Mouse (Mus musculus): ENCODE results near the gene Purb. TPM values are rescaled to one million over a fixed set of nuclear protein-coding genes. Genes with fewer than 3 reads are reported as not detected.

Gene Purb
- polyA plus RNA-seq, 1 experiment: 6.3 TPM

GRCm38 (mm10) chr11:6447493-6447892, 28.2 kb downstream of the Purb start:
- Histone ChIP-seq H3K4me1 (ENCODE audit: control insufficient read depth, insufficient read depth, insufficient read length) (peaks cover 2% of the 10 kb centered on the region; the same call in 1 of the 2 replicates), H3K4me3 (ENCODE audit: extremely low read depth, insufficient read depth, insufficient read length) (no peak overlapping the region)
- no peak for DNase-seq (ENCODE audit: low read depth in 1 of 2, low spot score in 2 of 2)

DNA sequence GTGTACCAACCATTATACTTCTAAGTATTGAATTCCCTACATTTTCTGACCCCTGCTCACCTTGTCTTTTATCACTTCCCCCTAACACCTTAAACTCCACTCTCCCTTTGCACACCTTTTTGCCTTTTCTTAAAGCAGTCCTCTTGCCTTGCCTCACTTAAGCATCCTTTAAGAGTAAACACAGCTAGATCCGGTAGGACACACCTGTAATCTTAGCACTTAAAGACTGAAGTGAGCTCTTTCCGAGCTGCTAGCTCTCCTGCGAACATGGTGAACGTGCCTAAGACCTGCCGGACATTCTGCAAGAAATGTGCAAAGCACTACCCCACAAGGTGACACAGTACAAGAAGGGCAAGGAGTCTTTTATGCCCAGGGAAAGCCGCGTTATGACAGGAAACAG, 29.8 kb downstream of the Purb start:
- Histone ChIP-seq H3K4me3 (ENCODE audit: extremely low read depth, insufficient read depth, insufficient read length) (no peak overlapping the region), H3K4me1 (ENCODE audit: control insufficient read depth, insufficient read depth, insufficient read length) (peaks cover 2% of the 10 kb centered on the region; the same call in 1 of the 2 replicates), H3K27me3 (ENCODE audit: control insufficient read depth, insufficient read depth, low read length) (no peaks in the 10 kb centered on the region), H3K27ac (ENCODE audit: insufficient read depth, low read length) (no peak overlapping the region), H3K36me3 (ENCODE audit: control insufficient read depth, insufficient read depth, low read length) (no peaks in the 10 kb centered on the region)
- TF ChIP-seq POLR2A (IDR thresholded peaks at IDR 0.05; ENCODE audit: low read depth, low read length) (no peak), CTCF (IDR thresholded peaks at IDR 0.05; ENCODE audit: extremely low read depth, insufficient read depth, insufficient read length, insufficient replicate concordance) (no peak)
- 91% methylated on average over 7 of the region's 7 CpGs for WGBS
- no peak for DNase-seq (ENCODE audit: low read depth in 1 of 2, low spot score in 2 of 2)

More at GRCm38 (mm10) chr11:6447493-6447892, 28.2 kb downstream of the Purb start:
- Histone ChIP-seq H3K36me3 (ENCODE audit: control insufficient read depth, insufficient read depth, low read length) (no peaks in the 10 kb centered on the region), H3K27me3 (ENCODE audit: control insufficient read depth, insufficient read depth, low read length) (no peaks in the 10 kb centered on the region), H3K27ac (ENCODE audit: insufficient read depth, low read length) (no peak overlapping the region)
- WGBS: 78% methylated on average over 4 of the region's 4 CpGs
- TF ChIP-seq POLR2A (IDR thresholded peaks at IDR 0.05; ENCODE audit: low read depth, low read length) (no peak), CTCF (IDR thresholded peaks at IDR 0.05; ENCODE audit: extremely low read depth, insufficient read depth, insufficient read length, insufficient replicate concordance) (no peak)

DNA sequence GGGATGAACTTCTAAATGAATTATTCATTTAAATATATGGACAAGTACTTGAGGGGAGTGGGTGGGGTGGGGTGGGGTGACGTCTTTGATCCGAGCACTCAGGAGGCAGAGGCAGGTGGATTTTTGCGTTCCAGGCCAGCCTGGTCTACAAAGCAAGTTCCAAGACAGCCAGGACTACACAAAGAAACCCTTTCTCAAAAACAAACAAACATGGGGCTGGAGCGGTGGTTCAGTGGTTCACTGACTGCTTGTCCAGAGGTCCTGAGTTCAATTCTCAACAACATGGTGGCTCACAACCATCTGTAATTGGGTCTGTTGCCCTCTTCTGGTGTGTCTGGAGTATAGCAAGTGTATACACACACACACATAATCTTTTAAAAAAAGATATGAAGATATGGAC, 30.3 kb downstream of the Purb start:
- peaks cover 2% of the 10 kb centered on the region; the same call in 1 of the 2 replicates for H3K4me1 ChIP-seq (ENCODE audit: control insufficient read depth, insufficient read depth, insufficient read length)
- DNase-seq (ENCODE audit: low read depth in 1 of 2, low spot score in 2 of 2): no peak
- no peak overlapping the region for H3K4me3 ChIP-seq (ENCODE audit: extremely low read depth, insufficient read depth, insufficient read length)
- WGBS: 90% methylated on average over 4 of the region's 4 CpGs
- TF ChIP-seq POLR2A (IDR thresholded peaks at IDR 0.05; ENCODE audit: low read depth, low read length) (no peak), CTCF (IDR thresholded peaks at IDR 0.05; ENCODE audit: extremely low read depth, insufficient read depth, insufficient read length, insufficient replicate concordance) (no peak)
- no peaks in the 10 kb centered on the region for H3K27me3 ChIP-seq (ENCODE audit: control insufficient read depth, insufficient read depth, low read length)
- H3K36me3 ChIP-seq (ENCODE audit: control insufficient read depth, insufficient read depth, low read length): no peaks in the 10 kb centered on the region
- H3K27ac ChIP-seq (ENCODE audit: insufficient read depth, low read length): no peak overlapping the region

GRCm38 (mm10) chr11:6444077-6444853, 31.5 kb downstream of the Purb start, which contains the start of gene H2afv:
Gene H2afv, minus strand, starts transcription at chr11:6444443.
- TF ChIP-seq CTCF (IDR thresholded peaks at IDR 0.05; ENCODE audit: extremely low read depth, insufficient read depth, insufficient read length, insufficient replicate concordance) (no peak), POLR2A (IDR thresholded peaks at IDR 0.05; ENCODE audit: low read depth, low read length) (no peak)
- DNase-seq (ENCODE audit: low read depth in 1 of 2, low spot score in 2 of 2): peak; percentile 98 to 99
- no peaks in the 10 kb centered on the region for H3K36me3 ChIP-seq (ENCODE audit: control insufficient read depth, insufficient read depth, low read length)
- no peaks in the 10 kb centered on the region for H3K27me3 ChIP-seq (ENCODE audit: control insufficient read depth, insufficient read depth, low read length)
- under 1% methylated on average over 76 of the region's 80 CpGs for WGBS
- H3K27ac ChIP-seq (ENCODE audit: insufficient read depth, low read length): peak within 1 kb of the TSS; percentile 98
- H3K4me1 ChIP-seq (ENCODE audit: control insufficient read depth, insufficient read depth, insufficient read length): peaks cover 2% of the 10 kb centered on the region; the same call in 1 of the 2 replicates
- H3K4me3 ChIP-seq (ENCODE audit: extremely low read depth, insufficient read depth, insufficient read length): peak within 1 kb of the TSS; percentile 92

- WGBS: under 1% methylated on average over 10 of the region's 10 CpGs
- Histone ChIP-seq H3K27ac (ENCODE audit: insufficient read depth, low read length) (peak overlapping the region; percentile 98), H3K27me3 (ENCODE audit: control insufficient read depth, insufficient read depth, low read length) (no peaks in the 10 kb centered on the region), H3K4me3 (ENCODE audit: extremely low read depth, insufficient read depth, insufficient read length) (peak overlapping the region; percentile 92), H3K36me3 (ENCODE audit: control insufficient read depth, insufficient read depth, low read length) (no peaks in the 10 kb centered on the region), H3K4me1 (ENCODE audit: control insufficient read depth, insufficient read depth, insufficient read length) (peaks cover 2% of the 10 kb centered on the region; the same call in 1 of the 2 replicates)
- DNase-seq (ENCODE audit: low read depth in 1 of 2, low spot score in 2 of 2): no peak
- TF ChIP-seq CTCF (IDR thresholded peaks at IDR 0.05; ENCODE audit: extremely low read depth, insufficient read depth, insufficient read length, insufficient replicate concordance): no peak
- TF ChIP-seq POLR2A (IDR thresholded peaks at IDR 0.05; ENCODE audit: low read depth, low read length): no peak
These were observed 32.0 kb downstream of the Purb start for GRCm38 (mm10) chr11:6443727-6444076.

DNA sequence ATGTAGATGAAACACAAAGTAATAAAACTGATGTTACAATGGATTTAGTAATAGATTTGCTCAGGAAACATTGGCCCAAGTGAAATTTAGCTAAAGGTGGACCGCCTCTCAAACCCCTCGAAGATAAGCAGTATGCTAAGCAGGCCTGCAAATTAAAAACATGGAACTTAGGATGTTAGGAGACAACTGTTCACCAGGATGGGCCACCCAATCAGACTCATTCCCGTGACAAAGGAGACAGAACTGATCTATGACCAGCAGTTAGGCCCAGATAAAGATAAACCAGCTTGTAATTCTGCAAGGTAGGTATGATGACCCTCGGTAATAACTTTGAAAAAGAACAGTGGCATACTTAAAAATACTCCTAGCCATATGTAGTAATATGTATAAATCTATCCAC, 32.6 kb downstream of the Purb start:
- peak overlapping the region; percentile 18; the same call in 1 of the 2 replicates for H3K4me3 ChIP-seq (ENCODE audit: extremely low read depth, insufficient read depth, insufficient read length)
- WGBS: 48% methylated on average over 4 of the region's 4 CpGs

GRCm38 (mm10) chr11:6442566-6442965, 33.2 kb downstream of the Purb start:
- TF ChIP-seq CTCF (IDR thresholded peaks at IDR 0.05; ENCODE audit: extremely low read depth, insufficient read depth, insufficient read length, insufficient replicate concordance) (no peak), POLR2A (IDR thresholded peaks at IDR 0.05; ENCODE audit: low read depth, low read length) (no peak)
- 92% methylated on average over 4 of the region's 4 CpGs for WGBS
- Histone ChIP-seq H3K27ac (ENCODE audit: insufficient read depth, low read length) (no peak overlapping the region), H3K36me3 (ENCODE audit: control insufficient read depth, insufficient read depth, low read length) (peaks cover 3% of the 10 kb centered on the region; the same call in 1 of the 2 replicates), H3K27me3 (ENCODE audit: control insufficient read depth, insufficient read depth, low read length) (no peaks in the 10 kb centered on the region), H3K4me3 (ENCODE audit: extremely low read depth, insufficient read depth, insufficient read length) (no peak overlapping the region; the same call in 1 of the 2 replicates), H3K4me1 (ENCODE audit: control insufficient read depth, insufficient read depth, insufficient read length) (peaks cover 2% of the 10 kb centered on the region; the same call in 1 of the 2 replicates)
- DNase-seq (ENCODE audit: low read depth in 1 of 2, low spot score in 2 of 2): no peak

More for the DNA sequence above, 32.6 kb downstream of the Purb start:
- H3K36me3 ChIP-seq (ENCODE audit: control insufficient read depth, insufficient read depth, low read length): no peaks in the 10 kb centered on the region
- H3K27ac ChIP-seq (ENCODE audit: insufficient read depth, low read length): no peak overlapping the region
- H3K27me3 ChIP-seq (ENCODE audit: control insufficient read depth, insufficient read depth, low read length): no peaks in the 10 kb centered on the region
- DNase-seq (ENCODE audit: low read depth in 1 of 2, low spot score in 2 of 2): no peak
- no peak for TF ChIP-seq POLR2A (IDR thresholded peaks at IDR 0.05; ENCODE audit: low read depth, low read length)
- TF ChIP-seq CTCF (IDR thresholded peaks at IDR 0.05; ENCODE audit: extremely low read depth, insufficient read depth, insufficient read length, insufficient replicate concordance): no peak
- H3K4me1 ChIP-seq (ENCODE audit: control insufficient read depth, insufficient read depth, insufficient read length): peaks cover 2% of the 10 kb centered on the region; the same call in 1 of the 2 replicates
